Mouse (Mus musculus): ENCODE results near the gene Zc3h12a.

- TF ChIP-seq POLR2A (IDR thresholded peaks at IDR 0.05; ENCODE audit: control insufficient read depth in 1 of 2, insufficient read depth in 1 of 2, low read depth in 1 of 2, low read length in 2 of 2, poor library complexity in 1 of 2) (no peak), CTCF (IDR thresholded peaks at IDR 0.05 in 2 of 3, conservative IDR thresholded peaks at IDR 0.05 in 1 of 3; ENCODE audit: control insufficient read depth in 1 of 3, insufficient read depth in 1 of 3, low read depth in 2 of 3, low read length in 3 of 3, poor library complexity in 1 of 3, severe bottlenecking in 1 of 3) (no peak), MYC (IDR thresholded peaks at IDR 0.05; ENCODE audit: low read depth, low read length) (no peak), MAX (IDR thresholded peaks at IDR 0.05; ENCODE audit: low read length) (no peak), POLR2AphosphoS2 (IDR thresholded peaks at IDR 0.05; ENCODE audit: low read length) (no peak)
Observed at GRCm38 (mm10) chr4:125158081-125158480, 30.4 kb upstream of the Zc3h12a start.
